In the genomic region with DNA sequence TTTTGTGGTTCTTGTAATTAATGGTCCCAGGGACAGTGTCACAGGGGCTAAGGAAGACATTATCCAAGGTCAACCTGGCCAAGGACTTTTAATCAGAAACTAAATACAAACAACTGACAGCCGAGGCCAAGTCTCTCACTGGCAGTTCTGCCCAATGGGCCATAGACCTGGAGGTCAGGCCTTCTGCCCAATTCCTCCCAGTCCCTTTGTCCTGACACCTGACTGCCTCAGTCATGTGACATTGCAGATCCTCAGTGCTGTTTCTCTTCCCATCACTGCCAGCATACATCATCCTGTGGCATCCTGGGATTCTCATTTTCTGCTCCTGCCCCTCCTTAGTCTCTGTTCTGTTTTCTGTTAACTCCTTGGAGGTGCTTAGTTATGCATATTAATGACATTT, we compare ENCODE assay signal across 22 mouse cellular contexts.
"Had no signal": no experiment of that assay in that cellular context is flagged by ENCODE, and none has a peak within 500 bp of the region (broad histone marks: within the 10 kb centered on the region; RNA-seq: fewer than 3 reads in every experiment).

No protein-coding gene starts in this region.

- H3K4me2 ChIP-seq: limb, embryonic 13.5 days; liver, embryonic 12.5 days; liver, embryonic 15.5 days; midbrain, embryonic 11.5 days; neural tube, embryonic 12.5 days; neural tube, embryonic 15.5 days had no signal

- H3K27ac ChIP-seq: layer of hippocampus, adult 2 months; limb, embryonic 10.5 days; limb, embryonic 13.5 days; liver, embryonic 12.5 days; liver, embryonic 15.5 days; neural tube, embryonic 12.5 days; neural tube, embryonic 15.5 days; stomach, postnatal 0 days had no signal

- H3K9ac ChIP-seq: limb, embryonic 13.5 days; liver, embryonic 12.5 days; liver, embryonic 15.5 days; neural tube, embryonic 12.5 days; neural tube, embryonic 15.5 days had no signal

- H3K9me3 ChIP-seq: limb, embryonic 10.5 days; limb, embryonic 13.5 days; liver, embryonic 12.5 days; liver, embryonic 15.5 days; neural tube, embryonic 12.5 days; neural tube, embryonic 15.5 days had no signal

- ATAC-seq: inflammation-experienced regulatory T-cells, adult 6 months; intestine, embryonic 16.5 days; liver, embryonic 12.5 days had no signal

- H3K27me3 ChIP-seq: liver, embryonic 12.5 days; liver, embryonic 15.5 days; neural tube, embryonic 12.5 days; neural tube, embryonic 15.5 days had no signal

- DNase-seq: layer of hippocampus, adult 9-11 months; liver; lung, adult 2 months; lung, postnatal 14 days; lung, postnatal 4 days; midbrain, embryonic 14.5 days; right cerebral cortex, adult 18-20 months; right cerebral cortex, postnatal 14 days; right cerebral cortex, postnatal 4 days; thymus, adult 2 months; thymus, postnatal 14 days had no signal

- H3K36me3 ChIP-seq: limb, embryonic 10.5 days; limb, embryonic 13.5 days; liver, embryonic 12.5 days; liver, embryonic 15.5 days; neural tube, embryonic 12.5 days; neural tube, embryonic 15.5 days had no signal

- H3K4me3 ChIP-seq: layer of hippocampus, adult 2 months; limb, embryonic 10.5 days; limb, embryonic 13.5 days; liver, embryonic 12.5 days; liver, embryonic 15.5 days; neural tube, embryonic 12.5 days; neural tube, embryonic 15.5 days had no signal

- H3K4me1 ChIP-seq: liver, embryonic 12.5 days; liver, embryonic 15.5 days; neural tube, embryonic 12.5 days; neural tube, embryonic 15.5 days had no signal
